Mouse (Mus musculus) embryonic facial prominence, embryonic 13.5 days (tissue): ENCODE results near the gene Ctsh. TPM values are rescaled to one million over a fixed set of nuclear protein-coding genes. Genes with fewer than 3 reads are reported as not detected.

Source experiments
- ATAC-seq: fragments of 200-750 bp; cut with Nextera tagmentation; 2 replicates; pipeline ENCODE4 v1.8.0; 2017; ENCODE audit warnings: low read depth; ENCODE audit not compliant: insufficient number of reproducible peaks, insufficient read depth, low FRiP score, low TSS enrichment
- H3K27ac ChIP-seq: fragments of 300-500 bp; sonication (generic); 2 replicates; pipeline ENCODE4 v1.5.1; 2015; ENCODE audit warnings: moderate library complexity, mild to moderate bottlenecking, inconsistent platforms
- H3K27me3 ChIP-seq: fragments of 300-500 bp; sonication (generic); 2 replicates; pipeline ENCODE4 v1.6.1; 2015; ENCODE audit warnings: mild to moderate bottlenecking, inconsistent platforms
- H3K36me3 ChIP-seq: fragments of 300-500 bp; sonication (generic); 2 replicates; pipeline ENCODE4 v1.6.1; 2015; ENCODE audit warnings: mild to moderate bottlenecking, inconsistent platforms
- H3K4me1 ChIP-seq: fragments of 300-500 bp; sonication (generic); 2 replicates; pipeline ENCODE4 v1.6.1; 2015; ENCODE audit warnings: inconsistent platforms
- H3K4me2 ChIP-seq: fragments of 300-500 bp; sonication (generic); 2 replicates; pipeline ENCODE4 v1.6.1; 2015; ENCODE audit warnings: moderate library complexity, mild to moderate bottlenecking, inconsistent platforms
- H3K4me3 ChIP-seq: fragments of 300-500 bp; sonication (generic); 2 replicates; pipeline ENCODE4 v1.5.1; 2015; ENCODE audit warnings: mild to moderate bottlenecking, inconsistent platforms
- H3K9ac ChIP-seq: fragments of 300-500 bp; sonication (generic); 2 replicates; pipeline ENCODE4 v1.6.1; 2015; ENCODE audit warnings: mild to moderate bottlenecking, inconsistent platforms
- H3K9me3 ChIP-seq: fragments of 300-500 bp; sonication (generic); 2 replicates; pipeline ENCODE4 v1.6.1; 2016; ENCODE audit warnings: inconsistent platforms
- WGBS: fragments of 180-500 bp; shearing (Covaris S2); methylation state at CpG from one replicate; pipeline ENCODE4 v1.1.7; 2015; ENCODE audit warnings: mixed read lengths; 5-methylcytosine and 5-hydroxymethylcytosine counted together
- polyA plus RNA-seq: library from polyadenylated mRNA; unstranded; fragments of >200 nt; fragmentation: Nextera tagmentation; extraction: Ambion mirVana; gene quantifications from 2 replicates; pipeline ENCODE4 v1.2.1, GENCODE M21; 2015

Gene Ctsh
- 16.4 and 18.9 TPM in 2 replicates for polyA plus RNA-seq

- H3K4me3 ChIP-seq: peak within 1 kb of the TSS; percentile 49
- H3K4me2 ChIP-seq: peak within 1 kb of the TSS; percentile 89
- WGBS: 72% methylated on average over 2 of the region's 2 CpGs
- H3K9me3 ChIP-seq: no peaks in the 10 kb centered on the region
- peak within 1 kb of the TSS; percentile 71 for H3K9ac ChIP-seq
- H3K27ac ChIP-seq: no peak within 1 kb of the TSS
- H3K36me3 ChIP-seq: no peaks in the 10 kb centered on the region
- no peak for ATAC-seq
- peaks cover 7% of the 10 kb centered on the region for H3K4me1 ChIP-seq
- H3K27me3 ChIP-seq: 0 out of 2 replicates have a peak, but pooled peaks cover 6% of the 10 kb centered on the region
Measured at GRCm38 (mm10) chr9:90053852-90054251, at the start of gene Ctsh. Gene Ctsh (plus strand): TSS chr9:90054152.

- no peak overlapping the region for H3K9ac ChIP-seq
Measured at GRCm38 (mm10) chr9:90006432-90006831, 47.5 kb upstream of the Ctsh start.

GRCm38 (mm10) chr9:90007094-90007493 lies 46.9 kb upstream of the Ctsh start:
- no peak overlapping the region for H3K27ac ChIP-seq
- H3K4me1 ChIP-seq: no peaks in the 10 kb centered on the region
- H3K36me3 ChIP-seq: no peaks in the 10 kb centered on the region
- no peak for ATAC-seq
- no peak overlapping the region for H3K4me2 ChIP-seq
- H3K4me3 ChIP-seq: no peak overlapping the region
- H3K9me3 ChIP-seq: no peaks in the 10 kb centered on the region
- WGBS: 10% methylated on average over 2 of the region's 2 CpGs
- no peaks in the 10 kb centered on the region for H3K27me3 ChIP-seq
- no peak overlapping the region for H3K9ac ChIP-seq

More at GRCm38 (mm10) chr9:90006432-90006831, 47.5 kb upstream of the Ctsh start:
- H3K4me2 ChIP-seq: no peak overlapping the region
- H3K4me1 ChIP-seq: no peaks in the 10 kb centered on the region
- WGBS: 93% methylated on average over 3 of the region's 3 CpGs
- no peaks in the 10 kb centered on the region for H3K27me3 ChIP-seq
- no peaks in the 10 kb centered on the region for H3K36me3 ChIP-seq
- no peaks in the 10 kb centered on the region for H3K9me3 ChIP-seq
- H3K4me3 ChIP-seq: no peak overlapping the region
- ATAC-seq: no peak
- H3K27ac ChIP-seq: no peak overlapping the region

DNA sequence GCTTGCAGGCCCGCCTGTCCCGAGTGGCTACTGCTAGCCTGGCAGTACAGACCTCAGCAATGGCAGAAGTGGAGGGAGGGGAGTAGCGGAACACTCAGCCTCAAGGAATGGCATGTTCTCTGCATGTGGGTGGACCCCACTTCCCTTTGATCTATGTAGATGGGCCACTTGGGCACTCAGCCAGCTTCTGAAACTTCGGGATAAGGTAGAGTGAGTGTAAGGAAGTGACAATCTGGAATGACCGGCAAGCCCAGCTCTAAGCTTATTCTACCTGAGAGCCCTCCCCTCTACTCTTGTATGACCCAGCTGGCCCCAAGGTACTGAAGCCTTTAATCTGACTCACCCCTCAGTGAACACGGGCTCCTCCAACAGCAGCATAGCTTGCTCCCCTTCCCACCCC lies 45.8 kb upstream of the Ctsh start:
- Histone ChIP-seq H3K36me3 (no peaks in the 10 kb centered on the region), H3K4me1 (no peaks in the 10 kb centered on the region), H3K9ac (no peak overlapping the region), H3K4me3 (no peak overlapping the region), H3K4me2 (no peak overlapping the region), H3K27ac (no peak overlapping the region), H3K9me3 (no peaks in the 10 kb centered on the region), H3K27me3 (no peaks in the 10 kb centered on the region)
- 76% methylated on average over 6 of the region's 6 CpGs for WGBS
- no peak for ATAC-seq

GRCm38 (mm10) chr9:90011849-90012248 lies 42.1 kb upstream of the Ctsh start:
- no peak overlapping the region for H3K4me2 ChIP-seq
- no peak for ATAC-seq

DNA sequence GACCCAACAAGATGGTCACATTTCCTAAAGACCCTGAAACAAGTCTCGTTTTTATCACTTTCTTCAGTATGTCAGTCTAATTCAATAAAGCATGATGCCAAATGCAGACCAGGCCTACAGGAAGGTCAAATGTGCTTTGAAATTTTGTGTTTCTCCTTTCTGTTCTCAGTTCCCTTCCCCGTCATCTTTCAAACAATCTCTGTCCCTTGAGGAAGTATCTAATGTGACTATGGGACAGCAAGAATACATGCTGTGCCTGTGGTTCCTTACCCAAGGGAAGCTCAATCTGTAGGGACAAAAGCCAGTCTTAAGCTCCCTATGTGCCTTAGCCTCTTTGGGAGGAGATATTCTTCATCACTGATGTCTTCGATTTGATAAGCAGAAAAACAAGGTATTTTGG lies 39.3 kb upstream of the Ctsh start:
- H3K4me2 ChIP-seq: no peak overlapping the region
- no peaks in the 10 kb centered on the region for H3K9me3 ChIP-seq
- no peaks in the 10 kb centered on the region for H3K36me3 ChIP-seq
- no peak overlapping the region for H3K4me3 ChIP-seq
- H3K27me3 ChIP-seq: no peaks in the 10 kb centered on the region
- H3K4me1 ChIP-seq: no peaks in the 10 kb centered on the region
- no peak for ATAC-seq
- WGBS: 79% methylated on average over 3 of the region's 3 CpGs
- H3K27ac ChIP-seq: no peak overlapping the region
- H3K9ac ChIP-seq: no peak overlapping the region

More at GRCm38 (mm10) chr9:90011849-90012248, 42.1 kb upstream of the Ctsh start:
- H3K27me3 ChIP-seq: no peaks in the 10 kb centered on the region
- no peak overlapping the region for H3K27ac ChIP-seq
- no peaks in the 10 kb centered on the region for H3K4me1 ChIP-seq
- 54% methylated on average over 2 of the region's 2 CpGs for WGBS
- H3K9me3 ChIP-seq: no peaks in the 10 kb centered on the region
- no peak overlapping the region for H3K4me3 ChIP-seq
- H3K36me3 ChIP-seq: no peaks in the 10 kb centered on the region
- no peak overlapping the region for H3K9ac ChIP-seq

DNA sequence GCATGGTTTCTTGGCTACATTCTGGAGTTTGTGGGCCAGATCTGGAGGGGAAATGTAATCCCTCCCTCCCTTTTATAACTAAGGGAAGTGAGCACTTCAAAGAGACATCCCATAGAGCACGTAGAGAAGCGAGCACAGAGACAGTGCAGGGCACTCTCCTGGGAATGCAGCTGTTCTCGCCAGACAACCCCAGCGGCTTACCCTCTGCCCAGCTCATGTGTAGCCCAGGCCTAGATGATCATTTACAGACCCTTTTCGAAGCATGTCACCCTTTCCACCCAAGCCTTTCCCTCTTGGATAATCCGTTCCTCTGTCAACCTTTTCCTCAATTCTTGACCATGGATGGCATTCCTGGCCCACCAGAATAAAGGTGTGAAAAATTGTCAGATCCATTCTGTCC lies 37.7 kb upstream of the Ctsh start:
- H3K27me3 ChIP-seq: no peaks in the 10 kb centered on the region
- no peak overlapping the region for H3K9ac ChIP-seq
- no peak overlapping the region for H3K27ac ChIP-seq
- ATAC-seq: no peak
- no peaks in the 10 kb centered on the region for H3K4me1 ChIP-seq
- H3K9me3 ChIP-seq: no peaks in the 10 kb centered on the region
- H3K36me3 ChIP-seq: no peaks in the 10 kb centered on the region
- H3K4me3 ChIP-seq: no peak overlapping the region
- H3K4me2 ChIP-seq: no peak overlapping the region
- 71% methylated on average over 6 of the region's 6 CpGs for WGBS

- 83% methylated on average over 6 of the region's 6 CpGs for WGBS
- no peak for ATAC-seq
- H3K36me3 ChIP-seq: no peaks in the 10 kb centered on the region
Measured at GRCm38 (mm10) chr9:90020866-90021265, 33.1 kb upstream of the Ctsh start.

GRCm38 (mm10) chr9:90021442-90021841 lies 32.5 kb upstream of the Ctsh start:
- H3K9ac ChIP-seq: no peak overlapping the region

More at GRCm38 (mm10) chr9:90020866-90021265, 33.1 kb upstream of the Ctsh start:
- no peak overlapping the region for H3K4me3 ChIP-seq
- no peak overlapping the region for H3K9ac ChIP-seq
- H3K27me3 ChIP-seq: no peaks in the 10 kb centered on the region
- H3K4me2 ChIP-seq: no peak overlapping the region
- H3K4me1 ChIP-seq: no peaks in the 10 kb centered on the region
- H3K27ac ChIP-seq: no peak overlapping the region
- no peaks in the 10 kb centered on the region for H3K9me3 ChIP-seq

DNA sequence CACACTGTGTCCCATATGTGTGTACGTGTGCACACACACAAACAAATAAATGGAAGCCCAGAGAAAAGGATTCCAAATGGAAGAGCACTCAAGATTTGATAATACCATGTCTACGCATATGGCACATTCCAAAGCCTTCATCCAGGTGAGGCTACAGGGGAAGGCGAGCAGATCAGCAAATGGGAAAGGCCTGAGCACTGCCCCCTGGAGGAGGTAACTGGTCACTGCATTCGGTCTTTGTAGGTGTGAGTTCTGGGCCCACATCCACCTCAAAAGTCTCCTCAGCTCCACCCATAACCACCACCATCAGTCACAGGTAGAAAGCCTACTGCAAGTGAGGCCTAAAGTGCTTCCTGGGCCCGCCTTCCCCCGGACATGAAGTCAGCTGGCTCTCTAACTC lies 26.2 kb upstream of the Ctsh start:
- no peak overlapping the region for H3K9ac ChIP-seq
- WGBS: 89% methylated on average over 6 of the region's 6 CpGs
- H3K9me3 ChIP-seq: no peaks in the 10 kb centered on the region
- H3K4me3 ChIP-seq: no peak overlapping the region
- H3K4me1 ChIP-seq: no peaks in the 10 kb centered on the region
- no peak overlapping the region for H3K27ac ChIP-seq
- H3K27me3 ChIP-seq: no peaks in the 10 kb centered on the region
- no peak overlapping the region for H3K4me2 ChIP-seq
- no peak for ATAC-seq
- H3K36me3 ChIP-seq: no peaks in the 10 kb centered on the region

More at GRCm38 (mm10) chr9:90021442-90021841, 32.5 kb upstream of the Ctsh start:
- H3K27ac ChIP-seq: no peak overlapping the region
- H3K4me1 ChIP-seq: no peaks in the 10 kb centered on the region
- H3K36me3 ChIP-seq: no peaks in the 10 kb centered on the region
- no peaks in the 10 kb centered on the region for H3K9me3 ChIP-seq
- H3K4me3 ChIP-seq: no peak overlapping the region
- no peaks in the 10 kb centered on the region for H3K27me3 ChIP-seq
- 89% methylated on average over 4 of the region's 4 CpGs for WGBS
- no peak for ATAC-seq
- no peak overlapping the region for H3K4me2 ChIP-seq

- H3K9ac ChIP-seq: no peak overlapping the region
- no peaks in the 10 kb centered on the region for H3K4me1 ChIP-seq
- WGBS: 76% methylated on average over 4 of the region's 4 CpGs
- H3K9me3 ChIP-seq: no peaks in the 10 kb centered on the region
- H3K27me3 ChIP-seq: no peaks in the 10 kb centered on the region
- no peak overlapping the region for H3K4me3 ChIP-seq
- no peak overlapping the region for H3K4me2 ChIP-seq
- no peak overlapping the region for H3K27ac ChIP-seq
- ATAC-seq: no peak
- H3K36me3 ChIP-seq: no peaks in the 10 kb centered on the region
Measured at GRCm38 (mm10) chr9:90033922-90034321, 20.0 kb upstream of the Ctsh start.

- H3K9ac ChIP-seq: no peak overlapping the region
- 77% methylated on average over 2 of the region's 2 CpGs for WGBS
- no peak overlapping the region for H3K4me2 ChIP-seq
- H3K27me3 ChIP-seq: no peaks in the 10 kb centered on the region
- no peaks in the 10 kb centered on the region for H3K4me1 ChIP-seq
- no peaks in the 10 kb centered on the region for H3K36me3 ChIP-seq
- H3K4me3 ChIP-seq: no peak overlapping the region
- no peak overlapping the region for H3K27ac ChIP-seq
- no peak for ATAC-seq
- no peaks in the 10 kb centered on the region for H3K9me3 ChIP-seq
Measured at GRCm38 (mm10) chr9:90035168-90035567, 18.8 kb upstream of the Ctsh start.

DNA sequence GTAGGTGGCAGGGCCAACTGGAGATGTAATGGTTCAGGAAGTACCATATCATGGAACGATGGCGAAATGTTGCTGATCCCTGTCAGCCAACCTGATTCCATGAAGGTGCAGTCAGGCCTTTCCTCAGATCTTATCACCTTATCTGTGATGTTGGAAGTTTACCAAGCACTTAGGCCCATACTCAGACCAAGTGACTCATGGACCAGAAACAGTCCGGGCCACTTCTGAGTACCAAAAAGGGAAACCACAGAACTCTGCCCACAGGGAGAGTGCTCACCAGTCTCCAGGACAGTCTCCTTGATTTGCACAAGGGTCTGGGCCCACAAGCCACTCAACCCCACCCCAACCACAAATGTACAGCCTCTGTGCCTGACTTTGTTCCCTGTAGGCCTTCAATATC lies 18.2 kb upstream of the Ctsh start:
- Histone ChIP-seq H3K9me3 (no peaks in the 10 kb centered on the region), H3K9ac (no peak overlapping the region), H3K4me2 (no peak overlapping the region), H3K27me3 (no peaks in the 10 kb centered on the region), H3K4me1 (no peaks in the 10 kb centered on the region), H3K4me3 (no peak overlapping the region), H3K36me3 (no peaks in the 10 kb centered on the region), H3K27ac (no peak overlapping the region)
- ATAC-seq: no peak
- WGBS: 90% methylated on average over 3 of the region's 3 CpGs
